Mouse (Mus musculus): Measurements from ENCODE around the gene Amer2.
A peak's percentile ranks its signal among the peaks of the same experiment; 100 is the strongest.
"Not testable (repeated sequence)": the region's sequence is repeated elsewhere in the genome, so short reads cannot be mapped to it uniquely, and the experiment has no call there.

The Amer2 gene

DNA sequence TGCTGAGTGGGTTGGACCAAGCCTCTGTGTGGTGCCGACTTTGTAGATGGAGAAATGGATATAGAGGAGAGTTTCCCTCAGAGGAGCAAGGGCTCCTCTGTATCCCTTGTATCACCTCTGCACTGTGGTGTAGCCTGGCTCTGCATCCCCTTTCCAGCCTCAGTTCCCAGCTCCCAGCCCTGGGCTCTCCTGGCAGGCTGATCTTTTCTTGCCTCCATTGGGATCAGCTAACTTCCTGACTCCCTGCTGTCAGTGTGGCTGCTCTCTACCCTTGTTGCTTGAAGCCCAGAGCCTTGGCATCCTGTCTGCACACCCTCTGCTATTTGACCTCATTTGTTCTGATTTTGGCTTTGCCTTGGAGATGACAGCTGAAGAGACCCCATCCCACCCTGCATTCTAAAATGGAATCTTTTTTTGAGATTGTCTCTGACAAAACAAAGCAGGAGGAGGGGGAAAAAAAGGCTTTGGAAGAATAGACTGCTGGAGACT, at the start of gene Amer2:
Gene Amer2 (plus strand): TSS at position 439 of the 489 bp plus-strand sequence.
- DNase-seq (ENCODE audit: extremely low spot score): no peak

GRCm38 (mm10) chr14:60340001-60340400, 33.1 kb upstream of the Amer2 start:
- not testable (repeated sequence) for DNase-seq (ENCODE audit: extremely low spot score)

DNA sequence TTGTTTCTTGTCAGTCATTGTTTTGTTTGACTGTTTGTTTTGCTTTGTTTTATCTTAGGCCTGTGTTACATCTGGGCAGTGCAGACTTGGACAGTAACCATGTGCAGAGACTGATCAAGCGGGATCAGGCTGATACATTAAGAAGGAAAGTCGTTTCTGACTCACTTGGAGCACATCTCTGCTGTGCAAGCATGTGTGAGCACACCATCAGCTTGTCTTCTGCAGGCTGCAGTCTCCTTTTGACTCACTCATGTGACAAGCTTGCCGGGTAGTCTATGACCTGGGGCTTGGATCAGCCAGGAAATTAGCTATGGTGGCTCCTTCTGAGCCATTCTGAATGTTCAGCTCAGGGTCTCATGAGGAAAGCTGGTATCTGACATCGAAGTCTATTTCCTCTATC, 32.5 kb upstream of the Amer2 start:
- no peak for DNase-seq (ENCODE audit: extremely low spot score)

DNA sequence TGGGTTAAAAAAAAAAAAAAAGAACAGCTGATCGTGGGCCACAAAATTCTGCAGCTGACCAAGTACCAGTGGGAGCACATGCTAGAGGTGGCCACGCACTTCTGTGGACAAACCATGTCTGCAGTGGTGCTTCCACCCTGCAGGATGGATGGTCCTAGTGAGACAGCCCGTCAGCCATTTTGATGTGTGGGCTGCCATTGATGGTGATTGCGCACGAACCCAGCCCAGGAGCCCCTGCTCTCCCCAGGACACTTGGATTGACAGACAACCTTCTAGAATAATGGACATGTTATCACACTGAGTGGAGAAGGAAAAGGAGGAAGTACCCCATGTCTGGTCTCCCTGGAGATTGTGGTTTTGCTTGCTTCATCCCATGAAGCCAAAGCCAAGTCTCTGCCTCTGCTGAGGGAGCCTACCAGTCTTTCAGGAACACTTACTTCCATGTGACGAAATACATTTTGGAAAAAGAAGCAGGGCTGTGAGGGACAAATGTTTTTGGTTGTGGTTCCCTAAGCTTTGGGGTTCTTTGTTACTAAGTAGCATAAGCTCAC, 27.7 kb upstream of the Amer2 start:
- no peak for DNase-seq (ENCODE audit: extremely low spot score)

GRCm38 (mm10) chr14:60358347-60358746, 14.7 kb upstream of the Amer2 start:
- DNase-seq (ENCODE audit: extremely low spot score): no peak

GRCm38 (mm10) chr14:60361380-60362212, 11.5 kb upstream of the Amer2 start:
- DNase-seq (ENCODE audit: extremely low spot score): no peak

GRCm38 (mm10) chr14:60366729-60367128, 6.3 kb upstream of the Amer2 start:
- no peak for DNase-seq (ENCODE audit: extremely low spot score)

DNA sequence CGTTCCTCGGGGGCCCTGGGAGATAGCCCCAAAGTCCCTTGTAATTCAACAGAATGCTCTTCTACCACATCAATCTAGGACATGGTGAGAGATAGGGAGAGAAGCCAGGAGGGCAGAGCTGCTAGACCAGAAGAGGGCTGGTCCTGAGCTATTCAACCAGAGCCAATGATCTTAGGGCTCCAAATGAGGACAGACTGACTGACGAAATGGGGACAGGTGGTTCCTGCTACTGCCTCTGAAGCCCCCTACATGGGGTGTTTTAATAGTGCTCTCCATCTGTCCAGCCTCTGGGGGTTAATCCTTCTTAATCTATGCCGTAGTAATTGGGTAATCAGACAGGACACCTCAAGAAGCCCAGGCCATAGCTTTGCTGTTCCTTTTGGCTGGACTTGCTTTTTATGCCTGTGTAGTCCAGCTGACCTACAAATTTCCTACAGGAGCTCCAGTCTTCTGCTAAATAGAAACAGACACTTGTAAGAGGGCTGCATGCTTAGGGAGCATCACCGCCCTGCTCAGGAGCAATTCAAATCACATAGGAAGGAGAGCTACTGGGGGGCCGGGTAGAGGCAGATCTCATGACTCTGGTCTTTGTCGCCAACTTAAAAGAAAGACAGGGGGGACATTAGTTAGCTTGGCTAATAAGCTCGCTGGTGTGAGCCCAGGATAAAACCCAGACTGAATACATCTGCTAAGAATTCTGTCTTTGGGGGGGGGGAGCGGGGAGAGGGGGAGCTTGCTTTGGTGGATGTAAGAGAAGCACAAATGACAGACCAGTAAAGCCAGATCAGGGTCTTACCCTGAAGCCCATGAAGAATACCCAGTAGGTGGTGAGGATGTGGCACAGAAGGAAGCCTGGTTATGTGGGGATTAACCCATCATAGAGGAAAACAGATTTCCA, 4.0 kb upstream of the Amer2 start:
- DNase-seq (ENCODE audit: extremely low spot score): no peak

DNA sequence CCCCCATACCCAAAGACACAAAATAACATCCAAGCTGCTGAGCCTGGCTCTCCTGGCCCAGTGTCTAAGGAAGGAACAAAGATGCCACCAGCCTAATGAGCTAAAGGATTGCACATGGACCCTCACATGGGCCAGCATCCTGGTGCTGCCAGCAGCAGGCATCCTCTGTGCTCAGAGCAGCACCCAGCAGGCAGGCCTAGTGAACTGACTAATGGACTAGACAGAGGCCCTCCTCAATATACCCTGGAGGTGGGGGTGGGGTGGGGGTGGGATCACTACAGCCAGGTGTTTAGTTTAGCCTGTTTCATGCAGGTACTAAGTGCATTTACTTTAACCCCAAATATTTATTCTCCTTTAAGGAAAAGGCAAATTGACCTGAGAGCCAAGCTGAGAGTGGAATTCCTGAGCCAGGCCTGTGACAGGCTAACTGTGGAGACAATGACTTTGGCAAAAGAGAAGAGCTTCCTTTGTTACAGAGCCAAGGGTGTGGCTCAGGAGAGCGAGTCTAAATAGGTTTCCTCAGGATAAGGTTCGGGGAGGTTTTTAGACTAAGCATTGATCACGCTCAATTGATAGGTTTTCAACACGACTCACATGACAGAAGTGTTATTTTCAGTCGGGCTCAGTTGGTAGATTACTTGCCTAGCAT, 3.3 kb upstream of the Amer2 start:
- no peak for DNase-seq (ENCODE audit: extremely low spot score)

DNA sequence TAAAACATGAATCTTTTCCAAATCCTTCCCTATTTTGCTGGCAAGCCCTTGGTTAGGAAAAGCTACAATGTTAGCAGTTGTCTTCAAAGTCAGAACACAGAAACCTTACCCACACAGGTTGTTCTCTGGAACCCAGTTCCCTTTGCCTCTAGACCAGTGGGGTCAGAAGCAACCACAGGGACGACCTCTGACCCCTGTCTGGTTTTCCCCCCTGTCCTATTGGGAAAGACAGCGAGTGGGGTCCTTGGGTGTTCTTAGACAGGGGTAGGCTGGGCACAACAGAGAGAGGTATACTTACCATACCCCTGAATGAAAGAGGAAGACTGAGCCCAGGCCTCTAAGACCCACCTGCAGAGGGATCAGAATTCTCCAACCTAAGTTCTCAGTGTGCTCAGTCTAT, 4.0 kb downstream of the Amer2 start:
- DNase-seq (ENCODE audit: extremely low spot score): no peak

DNA sequence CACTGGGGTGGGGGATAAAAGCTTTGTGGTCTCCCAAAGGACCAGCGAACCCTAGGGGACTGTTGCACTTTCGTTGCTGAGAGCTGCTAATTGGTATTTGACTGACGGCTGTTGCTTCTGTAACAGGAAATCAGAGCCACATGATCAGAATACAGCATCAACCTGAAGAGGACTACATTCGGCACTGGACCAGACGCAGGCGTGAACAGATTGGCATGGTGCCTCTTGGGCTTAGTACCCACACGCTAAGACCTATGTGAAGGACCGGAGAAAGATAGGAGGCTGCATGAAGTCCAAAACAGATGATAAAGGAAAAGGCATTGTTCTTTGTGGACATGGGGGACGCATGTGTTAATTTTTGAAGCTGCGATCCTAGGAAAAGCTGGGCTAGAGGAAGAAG, 4.5 kb downstream of the Amer2 start:
- DNase-seq (ENCODE audit: extremely low spot score): no peak

GRCm38 (mm10) chr14:60378057-60378565, 5.1 kb downstream of the Amer2 start:
- peak; percentile 81 for DNase-seq (ENCODE audit: extremely low spot score)

DNA sequence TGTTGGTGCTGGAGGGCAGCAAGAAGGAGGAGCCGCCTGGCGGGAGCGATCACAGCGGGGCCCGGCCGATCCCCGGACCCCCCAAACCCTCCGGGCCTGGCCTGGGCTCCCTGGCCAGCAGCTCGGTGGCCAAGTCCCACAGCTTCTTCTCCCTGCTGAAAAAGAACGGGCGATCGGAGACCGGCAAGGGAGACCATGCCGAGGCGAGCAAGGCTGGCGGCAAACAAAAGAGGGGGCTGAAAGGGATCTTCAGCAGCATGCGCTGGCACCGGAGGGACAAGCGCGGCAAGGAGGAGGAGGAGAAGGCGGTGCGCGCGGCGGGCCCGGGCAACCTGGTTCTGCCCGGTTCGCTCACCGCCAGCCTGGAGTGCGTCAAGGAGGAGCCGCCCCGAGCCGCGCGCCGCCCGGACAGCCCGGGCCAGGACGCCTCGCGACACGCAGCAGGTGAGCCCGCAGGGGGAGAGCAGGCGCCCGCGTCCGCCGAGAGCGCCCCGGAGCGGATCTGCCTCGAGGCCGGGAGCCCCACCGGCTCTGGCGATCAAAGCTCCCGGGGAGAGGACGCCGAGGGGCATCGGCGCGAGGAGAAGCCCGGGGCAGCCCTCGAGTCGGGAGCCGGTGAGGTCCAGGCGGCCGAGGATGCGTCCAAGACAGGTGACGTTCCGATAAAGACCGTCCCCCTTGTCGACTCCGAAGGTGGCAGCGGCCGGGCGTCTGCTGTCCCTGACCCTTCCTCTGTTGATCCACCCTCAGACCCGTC, 5.7 kb downstream of the Amer2 start:
- peak; percentile 72 for DNase-seq (ENCODE audit: extremely low spot score)

- no peak for DNase-seq (ENCODE audit: extremely low spot score)
Measured at GRCm38 (mm10) chr14:60379323-60379957, 6.4 kb downstream of the Amer2 start.

GRCm38 (mm10) chr14:60379958-60380330, 6.9 kb downstream of the Amer2 start:
- DNase-seq (ENCODE audit: extremely low spot score): no peak

DNA sequence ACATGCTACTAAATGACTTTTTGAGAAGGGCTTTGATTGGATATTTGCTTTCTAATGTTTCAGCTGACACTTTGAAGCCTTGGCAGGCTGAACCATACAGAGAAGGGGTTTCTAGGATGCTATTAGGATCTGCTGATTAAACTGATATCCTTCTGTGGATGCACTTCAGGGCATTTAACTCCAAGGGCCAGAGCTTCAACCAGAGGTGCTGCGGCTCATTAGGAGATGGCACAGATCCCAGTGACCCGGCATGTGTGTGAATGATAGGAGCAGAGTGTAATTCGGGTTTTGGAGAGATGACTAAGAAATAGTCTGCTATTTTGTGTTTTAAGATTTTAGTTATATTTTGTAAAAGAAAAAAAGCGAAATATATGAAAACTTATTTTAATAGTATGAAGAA, 8.6 kb downstream of the Amer2 start:
- no peak for DNase-seq (ENCODE audit: extremely low spot score)

- no peak for DNase-seq (ENCODE audit: extremely low spot score)
Measured at GRCm38 (mm10) chr14:60383816-60384215, 10.8 kb downstream of the Amer2 start.

- DNase-seq (ENCODE audit: extremely low spot score): no peak
Measured at GRCm38 (mm10) chr14:60384269-60384668, 11.2 kb downstream of the Amer2 start.

GRCm38 (mm10) chr14:60385079-60385643, 12.1 kb downstream of the Amer2 start:
- no peak for DNase-seq (ENCODE audit: extremely low spot score)

Measured in embryo, embryonic 9.5 days (tissue).